Mouse (Mus musculus) ZHBTc4 (cell line): ENCODE measurements around the gene Skint10.

Experiments
- DNase-seq: peaks from one replicate; pipeline ENCODE4 v3.0.0-alpha.2; 2011; ENCODE audit warnings: low read depth, low spot score

Skint10 gene

GRCm38 (mm10) chr4:112774766-112775165 lies at the start of gene Skint10:
Gene Skint10 (minus strand): TSS chr4:112774866.
- no peak for DNase-seq

GRCm38 (mm10) chr4:112790646-112791045 lies 16.0 kb upstream of the Skint10 start:
- DNase-seq: no peak
